Mouse (Mus musculus) lung, postnatal 36 days (tissue): ENCODE data around the gene Espn.

Experiments used
- DNase-seq: peaks from one replicate; pipeline ENCODE4 v3.0.0; 2022; ENCODE audit warnings: mixed read lengths

The Espn gene

DNA sequence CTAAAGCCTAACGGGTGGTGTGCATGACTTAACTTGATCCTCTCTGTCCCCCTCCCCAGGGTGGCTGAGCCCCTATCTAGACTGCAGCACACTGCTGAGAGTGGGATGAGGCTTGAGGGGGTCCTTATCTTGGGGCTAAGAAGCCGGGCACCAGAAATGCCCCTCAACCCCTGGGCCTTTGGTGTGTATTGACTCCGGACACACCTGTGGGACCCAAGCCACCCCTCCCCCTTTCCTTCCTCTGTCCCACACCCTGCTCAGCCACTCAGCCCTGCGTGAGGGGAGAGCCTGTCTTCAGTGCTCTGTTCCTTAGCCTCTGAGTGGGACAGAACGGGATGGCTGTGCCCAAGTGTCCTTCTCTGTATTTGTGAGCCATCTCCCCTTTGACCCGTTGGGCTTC, 55.2 kb downstream of the Espn start:
- no peak for DNase-seq

DNA sequence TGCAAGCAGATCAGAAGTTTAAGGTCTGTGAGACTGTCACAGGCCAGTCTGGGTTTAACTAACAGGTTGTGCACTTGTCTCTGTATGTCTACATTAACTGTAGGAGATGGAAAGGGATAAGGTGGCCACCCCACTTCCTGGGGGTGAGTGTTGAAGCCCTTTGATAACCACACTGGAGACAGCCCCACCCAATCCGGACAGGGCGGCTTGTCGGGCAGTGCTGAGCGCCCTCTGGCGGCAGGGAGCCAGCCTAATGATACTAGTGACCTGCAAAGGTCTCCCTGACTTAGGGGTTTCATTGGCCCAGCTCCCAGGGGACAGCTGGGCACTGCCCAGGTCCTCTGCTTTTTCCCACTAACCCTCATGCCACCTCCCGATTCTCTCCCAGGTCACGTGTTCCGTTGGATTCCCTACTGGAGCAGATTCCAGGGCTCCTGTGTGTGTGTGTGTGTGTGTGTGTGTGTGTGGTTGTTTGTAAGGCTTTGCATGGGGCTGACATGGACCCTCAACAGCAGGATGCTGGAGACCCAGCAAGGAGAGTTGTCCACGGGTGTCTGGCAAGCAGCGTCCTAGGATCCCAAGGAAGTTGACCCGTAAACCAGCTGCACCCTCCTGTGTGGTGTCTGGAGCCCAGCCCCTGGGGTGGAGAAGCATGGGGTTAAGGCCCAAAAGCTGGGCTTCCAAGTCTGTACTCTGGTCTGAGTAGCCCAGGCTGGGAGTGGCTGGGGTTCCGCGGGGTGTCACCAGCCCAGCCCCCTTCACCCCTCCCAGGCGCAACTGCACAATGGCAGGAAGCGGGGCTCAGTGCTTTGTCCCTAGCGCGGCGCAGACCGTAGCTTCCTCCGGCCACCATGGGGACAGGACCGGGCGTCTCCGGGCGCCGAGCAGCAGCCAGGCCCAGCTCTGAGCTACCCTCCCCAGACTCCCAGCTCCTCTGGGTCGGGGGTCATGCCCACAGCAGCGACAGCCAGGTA, 55.9 kb downstream of the Espn start:
- DNase-seq: peak; percentile 94

DNA sequence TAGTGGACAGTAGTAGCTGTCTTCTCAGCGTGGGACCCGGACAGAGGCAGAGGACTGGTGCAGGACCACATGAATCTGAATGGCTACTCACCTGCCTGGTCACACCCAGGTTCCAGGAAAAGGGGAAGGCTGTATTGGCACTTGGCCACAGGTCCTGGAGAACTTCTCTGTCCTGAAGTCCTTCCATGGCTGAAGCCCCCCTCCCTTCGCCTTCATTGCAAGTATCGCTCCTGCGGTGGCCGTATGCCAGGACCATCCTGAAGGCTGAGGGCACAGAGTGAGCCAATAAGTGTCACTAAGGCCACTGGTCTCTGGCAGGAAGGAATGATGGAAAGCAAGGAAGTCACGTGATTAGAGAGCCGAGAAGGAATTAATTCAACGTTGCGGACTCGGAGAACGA, 57.9 kb downstream of the Espn start:
- no peak for DNase-seq

DNA sequence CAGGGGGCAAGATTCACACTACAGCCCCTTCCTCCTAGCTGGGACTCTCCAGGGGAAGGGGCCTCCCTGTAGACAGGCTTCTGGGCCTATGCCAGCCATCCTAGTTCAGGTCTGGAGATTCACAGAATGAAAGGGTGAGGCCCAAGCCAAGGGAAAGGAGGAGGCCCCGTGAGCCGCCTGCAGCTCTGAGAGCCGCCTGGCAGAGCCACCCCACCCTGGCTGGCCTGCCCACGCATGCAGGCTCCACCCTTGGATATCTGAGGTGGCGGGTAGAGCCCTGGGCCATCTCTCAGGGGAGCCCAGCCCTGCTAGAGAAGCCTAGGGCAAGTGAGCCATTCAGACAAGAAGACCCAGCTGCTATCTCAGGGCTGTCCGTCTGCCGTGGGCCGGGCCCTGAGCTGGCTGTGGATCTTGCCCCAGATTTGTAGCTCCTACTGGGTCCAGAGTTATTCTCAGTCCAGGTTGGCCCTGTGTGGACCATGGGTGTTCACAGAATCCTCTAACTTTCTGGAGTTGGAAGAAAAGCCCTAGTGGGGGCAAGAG, 59.3 kb downstream of the Espn start:
- no peak for DNase-seq

DNA sequence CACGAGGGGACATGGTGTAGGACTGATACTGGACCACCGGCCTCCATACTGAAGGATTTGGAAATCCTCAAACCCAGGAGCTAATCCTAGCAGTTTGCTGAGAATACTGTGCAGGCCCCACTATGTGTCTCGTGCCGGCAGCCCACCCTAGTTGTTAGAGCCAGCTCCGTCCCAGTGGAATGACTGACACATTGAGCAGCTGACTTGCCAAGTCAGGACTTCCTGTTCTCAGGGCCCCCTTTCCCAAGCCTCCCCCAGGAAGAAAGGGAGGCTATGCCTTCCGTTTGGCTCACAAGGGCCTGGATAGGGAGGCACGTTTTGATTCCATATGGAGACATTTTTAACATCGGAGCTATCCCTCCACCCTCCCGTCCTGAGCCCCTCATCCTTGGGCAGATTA, 62.0 kb downstream of the Espn start:
- DNase-seq: no peak

DNA sequence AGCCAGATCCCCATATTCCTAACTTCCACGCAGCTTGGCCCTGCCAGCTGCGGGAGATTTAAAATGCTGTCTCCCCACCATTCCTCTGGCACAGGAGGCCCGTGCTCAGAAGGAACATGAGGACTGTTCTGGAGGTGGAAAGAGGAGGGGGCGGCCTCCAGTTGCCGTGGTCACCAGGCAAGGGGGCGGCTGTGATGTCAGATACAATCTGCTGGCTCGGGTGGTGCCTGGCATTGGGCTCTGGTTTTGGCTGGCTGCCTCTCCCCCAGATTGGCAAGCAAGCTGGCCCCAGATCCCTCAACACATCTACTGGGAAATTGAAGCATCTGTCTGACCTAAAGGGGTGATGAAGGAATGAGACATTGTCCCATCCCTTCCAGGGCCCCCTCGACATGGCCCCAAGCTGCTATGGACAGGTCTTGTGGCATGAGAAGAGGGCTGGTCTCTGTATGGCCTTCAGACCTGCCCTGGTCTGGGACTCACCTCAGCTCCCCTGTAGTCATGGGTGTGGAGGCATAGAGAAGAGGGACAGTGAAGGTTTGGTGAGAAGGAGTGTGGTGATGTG, 63.5 kb downstream of the Espn start:
- no peak for DNase-seq

DNA sequence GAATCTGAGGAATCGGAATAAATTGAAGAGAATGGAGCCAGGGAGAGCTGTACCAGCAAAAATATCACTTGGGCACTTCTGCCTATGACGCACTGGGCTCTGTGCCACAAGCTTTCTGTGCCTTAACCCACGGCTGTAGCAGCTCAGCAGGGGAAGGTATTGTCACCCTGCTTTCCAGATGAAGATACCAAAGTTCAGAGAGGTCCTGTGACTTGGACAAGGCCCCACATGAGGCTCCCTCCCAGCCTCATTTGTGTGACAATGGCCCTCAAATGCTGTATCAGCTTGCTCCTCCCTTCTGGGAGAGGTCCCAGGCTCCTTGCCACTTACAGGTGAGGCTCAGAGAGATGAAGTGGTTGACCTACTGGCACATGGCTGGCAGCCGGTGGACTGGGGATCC, 64.0 kb downstream of the Espn start:
- DNase-seq: peak; percentile 66

DNA sequence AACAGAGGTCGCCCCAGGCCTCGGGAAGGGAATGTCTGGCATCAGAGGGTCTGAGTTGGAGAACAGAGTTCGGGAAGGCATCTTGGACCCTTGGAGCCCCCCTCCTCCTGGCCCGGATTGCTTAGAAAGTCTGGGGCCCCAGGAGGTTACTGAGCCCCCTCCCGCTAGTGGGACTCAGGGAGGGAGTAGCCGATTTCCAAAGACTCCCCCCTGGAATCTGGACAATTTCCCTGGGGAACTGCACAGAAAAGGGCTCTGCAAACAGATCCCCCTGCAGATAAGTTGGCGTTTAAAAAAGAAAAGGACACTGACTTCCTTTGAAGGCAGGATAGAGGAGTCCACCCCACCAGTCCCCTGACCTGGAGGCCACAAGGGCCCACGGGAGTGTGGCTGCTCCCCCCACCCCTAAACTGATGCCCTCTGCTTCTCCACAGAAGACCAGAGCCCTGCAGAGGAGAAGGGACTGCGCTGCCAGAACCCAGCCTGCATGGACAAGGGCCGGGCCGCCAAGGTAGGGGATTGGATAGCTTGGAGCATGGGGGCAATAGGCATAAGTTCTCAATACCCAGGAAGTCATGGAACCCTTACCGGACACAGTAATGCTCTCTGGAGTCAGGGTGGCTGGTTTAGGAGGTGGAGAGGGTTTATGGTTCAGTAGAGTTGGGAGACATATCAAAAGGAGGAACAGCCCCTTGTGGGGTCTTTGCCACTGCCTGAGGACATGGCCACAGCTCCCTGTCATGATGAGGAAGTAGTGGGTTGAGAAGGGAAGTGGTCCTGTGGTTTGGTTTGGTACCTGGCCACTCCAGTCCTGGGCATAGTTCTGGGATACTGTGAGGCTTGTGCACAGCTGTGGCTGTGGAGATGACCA, 64.7 kb downstream of the Espn start:
- no peak for DNase-seq

DNA sequence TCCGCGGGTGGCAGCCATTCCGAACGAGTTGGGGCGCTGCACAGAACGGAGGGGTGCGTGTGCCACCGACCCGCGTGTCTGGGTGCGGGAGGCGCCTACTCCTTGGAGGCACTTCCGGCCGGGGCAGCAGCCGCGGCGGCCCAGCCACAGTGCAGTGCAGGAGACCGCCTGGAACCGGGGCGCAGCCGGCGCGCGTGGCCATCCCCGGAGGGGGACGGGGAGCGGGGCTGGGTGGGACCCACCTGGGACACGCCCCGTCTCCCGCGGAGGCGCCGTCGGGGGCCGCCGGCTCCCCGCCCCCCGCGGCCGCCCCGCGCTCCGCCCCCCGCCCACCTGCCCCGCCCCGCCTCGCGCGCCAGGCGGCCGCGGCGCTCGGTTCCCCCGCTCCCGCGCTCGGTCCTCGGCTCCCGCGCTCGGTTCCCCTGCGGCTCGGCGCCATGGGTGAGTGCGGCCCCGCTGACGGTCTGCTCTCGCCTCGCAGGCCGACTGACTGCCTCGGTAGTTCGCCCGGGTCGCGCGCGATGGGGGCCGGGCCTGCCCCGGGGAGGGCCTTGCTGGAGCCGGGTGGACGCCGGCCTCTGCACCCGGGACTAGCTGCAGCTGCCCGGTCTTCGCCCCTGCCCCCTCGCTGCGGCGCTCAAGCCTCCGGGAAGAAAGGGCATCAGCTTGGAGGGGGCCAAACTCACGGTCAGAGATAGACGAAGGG, 65.5 kb downstream of the Espn start:
- DNase-seq: peak; percentile 52

DNA sequence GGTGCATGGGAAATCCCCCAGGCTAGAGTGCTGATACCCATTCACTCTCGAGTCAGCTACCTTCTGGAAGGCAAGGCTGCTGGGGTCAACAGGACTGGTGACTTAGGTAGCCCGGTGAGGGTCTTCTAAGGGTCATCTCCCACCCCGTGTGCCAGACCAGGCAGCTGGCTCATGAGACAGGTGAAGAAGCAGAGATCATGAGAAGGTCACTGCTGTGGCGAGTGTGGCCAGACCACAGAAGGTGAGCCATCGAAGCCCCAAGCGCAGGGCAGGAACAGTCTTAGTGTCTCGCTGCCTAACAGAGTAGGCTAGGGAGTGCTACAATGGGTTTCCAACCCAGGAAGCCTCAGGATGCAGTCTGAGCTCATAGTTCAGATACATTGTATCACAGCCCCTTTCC, 67.6 kb downstream of the Espn start:
- no peak for DNase-seq

DNA sequence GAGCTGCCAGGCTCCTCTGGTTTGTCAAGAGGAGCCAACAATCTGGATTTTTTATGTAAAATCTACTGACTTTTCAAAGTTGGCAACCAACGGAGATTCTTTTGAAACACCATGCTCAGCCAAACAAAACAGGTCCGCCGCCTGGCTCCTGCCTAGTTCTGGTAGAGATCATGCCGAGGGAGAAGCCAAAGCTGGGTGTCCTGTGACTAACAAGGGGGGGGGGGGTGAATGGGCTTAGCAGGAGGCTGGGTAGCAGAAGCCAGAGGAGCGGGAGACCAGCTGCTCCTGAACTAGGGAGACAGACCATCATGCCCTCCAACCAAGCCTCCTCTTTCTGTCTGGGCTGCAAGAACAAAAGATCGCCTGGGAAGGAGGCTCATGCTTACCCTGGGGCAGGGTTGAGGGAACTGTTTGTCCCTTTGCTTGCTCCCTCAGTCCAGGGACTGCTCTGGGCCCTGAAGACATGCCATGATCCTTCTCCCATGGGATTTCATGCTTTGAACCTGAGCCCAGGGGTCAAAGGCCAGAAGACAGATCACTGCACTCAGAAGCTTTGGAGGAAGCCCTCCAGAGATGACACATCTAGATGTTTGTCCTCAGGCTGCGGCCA, 68.5 kb downstream of the Espn start:
- no peak for DNase-seq

DNA sequence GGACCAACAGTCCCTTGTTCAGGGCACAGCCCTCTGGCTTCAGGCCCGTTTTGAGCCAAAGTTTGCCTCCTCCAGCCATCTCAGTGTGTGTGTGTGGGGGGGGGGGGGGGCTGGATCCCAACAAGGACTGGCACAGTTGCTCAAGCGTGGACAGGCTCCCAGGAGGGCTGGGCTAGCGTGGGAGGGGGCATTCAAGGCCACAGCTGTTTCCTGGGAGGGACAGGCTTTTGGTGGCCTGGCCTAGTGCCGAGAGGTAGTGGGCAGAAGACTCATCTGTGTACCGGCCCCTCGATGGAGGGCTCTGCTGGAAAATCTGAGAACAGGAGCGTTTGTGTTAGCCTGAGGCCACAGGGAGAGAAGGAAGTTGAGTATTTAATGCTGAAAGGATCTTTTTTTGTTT, 72.2 kb downstream of the Espn start:
- DNase-seq: no peak

DNA sequence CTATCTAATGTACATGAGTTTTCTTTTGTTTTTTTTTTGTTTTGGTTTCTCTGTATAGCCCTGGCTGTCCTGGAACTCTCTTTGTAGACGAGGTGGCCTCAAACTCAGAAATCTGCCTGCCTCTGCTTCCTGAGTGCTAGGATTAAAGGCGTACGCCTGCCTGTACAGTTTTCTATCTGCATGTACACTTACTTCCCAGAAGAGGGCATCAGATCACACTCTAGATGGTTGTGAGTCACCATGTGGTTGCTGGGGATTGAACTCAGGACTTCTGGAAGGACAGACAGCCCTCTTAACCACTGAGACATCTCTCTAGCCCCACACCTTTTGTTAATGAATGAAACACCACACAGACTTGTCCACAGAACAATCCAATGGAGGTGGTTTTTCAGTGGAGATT, 72.9 kb downstream of the Espn start:
- no peak for DNase-seq

DNA sequence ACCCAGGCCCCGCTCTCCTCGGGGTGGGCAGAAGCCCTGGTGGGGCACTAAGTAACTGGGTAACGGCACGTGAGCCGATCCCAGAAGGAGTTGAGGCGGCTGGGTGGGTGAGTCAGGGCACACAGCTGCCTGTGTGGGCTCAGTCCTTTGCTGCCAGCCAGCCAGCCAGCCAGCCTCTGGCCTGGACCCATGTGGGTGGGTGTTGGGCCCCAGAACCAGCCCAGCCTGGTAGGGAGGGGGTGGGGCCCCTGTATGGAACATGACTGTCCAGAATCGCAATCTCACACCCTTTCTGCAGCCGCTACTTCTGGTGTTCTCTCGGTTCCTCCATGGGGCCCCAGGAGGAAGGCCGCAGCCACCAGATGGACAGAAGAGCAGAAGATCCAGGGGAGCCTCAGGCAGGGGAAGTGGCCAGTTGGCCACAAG, 74.1 kb downstream of the Espn start:
- no peak for DNase-seq

DNA sequence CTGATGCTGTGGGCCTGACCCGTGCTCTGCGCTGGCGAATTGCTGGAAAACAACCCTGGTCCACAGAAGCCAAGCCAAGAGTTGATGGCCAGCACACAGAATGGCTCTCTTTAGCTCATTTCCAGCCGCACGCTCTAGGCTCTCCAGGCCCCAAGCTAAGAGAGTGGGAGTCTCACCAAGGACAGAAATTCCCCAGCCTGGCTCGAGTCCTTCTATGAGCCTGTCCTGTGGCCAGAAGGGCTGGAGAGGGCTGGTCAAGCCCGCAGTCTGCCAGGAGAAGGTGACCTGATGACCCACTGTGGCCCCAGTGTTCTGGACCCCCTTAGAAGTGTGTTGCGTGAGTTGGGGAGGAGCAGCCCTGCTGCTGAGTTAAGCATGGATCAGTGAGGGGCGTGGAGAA, 75.0 kb downstream of the Espn start:
- no peak for DNase-seq

DNA sequence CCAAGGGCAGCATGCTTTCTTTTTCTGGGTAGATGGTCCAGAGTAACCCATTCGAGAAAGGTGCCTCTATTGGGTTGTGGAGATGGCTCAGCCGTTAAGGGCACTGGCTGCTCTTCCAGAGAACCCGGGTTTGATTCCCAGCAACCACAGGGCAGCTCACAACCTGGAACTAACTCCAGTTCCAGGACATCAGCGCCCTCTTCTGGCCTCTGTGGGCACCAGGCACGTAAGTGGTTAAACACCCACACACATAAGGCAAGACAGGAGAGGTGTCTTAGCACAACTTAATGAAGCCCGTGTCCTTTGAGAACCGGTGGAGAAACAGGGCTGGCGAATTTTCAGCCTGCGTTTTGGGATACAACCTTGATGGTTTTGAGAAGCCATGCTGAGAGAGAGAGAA, 77.6 kb downstream of the Espn start:
- DNase-seq: no peak

DNA sequence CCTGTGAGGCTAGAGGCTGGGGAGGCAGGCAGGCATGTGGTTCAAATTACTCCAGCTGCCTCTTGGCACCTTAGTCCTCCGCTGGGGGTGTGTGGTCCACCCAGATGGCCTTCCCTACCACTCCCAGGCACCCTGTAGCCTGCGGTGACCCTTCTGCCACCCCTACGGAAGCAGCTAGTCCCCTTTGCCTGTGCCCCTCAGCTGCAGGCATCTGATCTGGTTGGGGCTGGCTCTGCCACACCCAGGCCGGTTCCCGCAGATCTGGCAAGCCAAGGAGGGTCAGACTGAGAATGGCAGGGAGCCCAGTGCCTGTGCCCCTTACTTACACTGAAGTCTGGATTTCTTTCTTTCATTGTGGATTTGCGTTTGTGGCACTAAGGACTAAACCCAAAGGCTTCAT, 78.5 kb downstream of the Espn start:
- DNase-seq: no peak

DNA sequence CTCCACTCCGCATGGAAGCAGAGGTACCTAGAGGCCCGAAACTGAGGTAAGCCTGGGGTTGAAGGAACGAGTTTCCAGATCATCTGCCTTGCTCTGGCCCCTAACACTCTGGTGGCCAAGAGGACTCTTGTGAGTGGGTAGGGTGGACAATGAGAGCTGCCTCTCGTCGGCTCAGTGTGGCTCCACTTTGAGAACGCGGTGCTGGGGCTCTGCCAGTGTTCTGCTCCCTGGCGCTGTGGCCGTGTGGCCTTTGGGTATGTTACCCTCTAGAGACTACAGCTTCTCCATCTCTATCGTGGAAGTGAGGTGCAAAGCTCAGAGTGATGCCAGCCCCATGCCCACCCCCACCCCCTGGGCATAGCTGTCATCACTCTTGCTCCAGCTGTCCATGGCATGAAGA, 79.5 kb downstream of the Espn start:
- peak; percentile 33 for DNase-seq

DNA sequence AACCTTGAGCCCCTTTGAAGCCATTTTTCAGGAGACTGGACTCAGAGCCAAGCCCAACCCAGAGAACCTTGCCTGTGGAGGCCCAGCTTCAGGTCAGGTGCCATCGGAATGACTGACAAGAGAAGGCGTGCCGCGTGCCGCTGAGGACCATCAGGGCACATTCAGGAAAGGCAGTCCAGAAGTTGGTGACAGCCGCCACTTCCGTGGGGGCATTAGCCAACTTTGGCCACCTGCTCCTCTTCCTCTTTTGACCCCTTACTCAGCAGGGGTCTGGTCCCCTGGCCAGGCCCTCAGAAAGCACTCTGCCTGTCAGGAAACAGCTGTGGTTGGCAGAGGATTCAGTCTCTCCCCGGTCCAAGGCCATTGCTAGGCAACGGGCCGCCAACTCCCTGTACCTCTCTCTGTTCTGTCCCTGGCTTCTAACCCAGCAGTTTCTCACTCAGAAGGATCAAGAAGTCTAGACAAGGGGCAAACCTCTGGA, 80.0 kb downstream of the Espn start, which contains the start of gene Plekhg5:
TSS of gene Plekhg5 (plus strand) at position 378 of the 481 bp plus-strand sequence.
- peak; percentile 80 for DNase-seq

DNA sequence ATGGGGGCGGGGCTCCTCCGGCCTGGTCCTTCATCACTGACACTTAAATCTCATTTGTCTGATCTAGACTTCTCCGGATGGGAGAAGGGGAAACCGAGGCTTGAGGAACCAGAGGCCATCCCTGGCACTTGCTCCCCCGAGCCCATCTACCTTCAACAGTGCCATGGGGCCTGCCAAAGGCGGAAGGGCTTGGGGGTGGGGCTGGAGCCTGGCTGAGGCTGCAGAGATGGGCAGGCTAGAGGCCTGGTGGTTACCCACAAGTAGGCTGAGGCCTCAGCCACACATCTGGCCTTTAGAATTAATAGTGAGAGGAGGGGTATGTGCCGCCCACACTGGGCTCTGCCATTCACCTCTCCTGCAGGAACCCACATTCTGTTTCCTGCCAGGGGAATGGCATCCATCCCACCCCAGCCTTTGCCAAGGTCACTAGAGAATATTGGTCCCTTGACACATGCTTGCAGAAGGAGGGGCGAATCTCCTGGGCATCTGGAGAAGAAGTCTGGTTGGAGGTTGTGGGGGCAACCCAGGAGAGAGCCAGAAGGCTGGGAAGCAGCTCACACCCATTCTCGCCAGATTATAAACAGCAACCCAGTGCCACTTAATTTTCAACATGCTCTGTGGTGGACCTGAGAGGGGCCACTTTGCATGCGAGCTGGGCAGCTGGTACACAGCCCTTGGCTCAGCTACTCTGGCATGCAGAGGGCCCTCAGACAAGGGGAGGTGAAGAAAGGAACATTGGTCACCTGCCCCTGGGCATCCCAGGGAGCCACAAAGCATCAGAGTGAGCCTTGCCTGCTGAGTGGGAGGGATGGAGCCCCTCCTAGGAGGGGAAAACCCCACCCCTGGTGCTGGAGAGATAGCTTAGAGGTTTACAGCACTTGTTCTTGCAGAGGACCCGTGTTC, 81.4 kb downstream of the Espn start:
- peak; percentile 24 for DNase-seq
